Mouse (Mus musculus): ENCODE measurements around the gene Pigx. TPM values are rescaled to one million over a fixed set of nuclear protein-coding genes. Genes with fewer than 3 reads are reported as not detected.

Gene Pigx
- 72.9 TPM for polyA plus RNA-seq (2014; fragmentation: Illumina TruSeq; extraction: RNeasy Lipid Tissue Mini Kit (QIAGEN cat#74804); ENCODE audit: low replicate concordance)

GRCm38 (mm10) chr16:32099638-32100150 lies at the start of gene Pigx, which contains the start of gene Cep19:
Gene Pigx (minus strand): TSS chr16:32099740.
Gene Cep19 (plus strand): TSS chr16:32099800.

GRCm38 (mm10) chr16:32078991-32079511 lies 20.5 kb downstream of the Pigx start, which contains the start of gene Pak2:
Gene Pak2 (minus strand): TSS chr16:32079342.

Other genes with a start within 250 kb of the Pigx start
- not detected for gene Meltf, start 220.9 kb downstream of the Pigx start, polyA plus RNA-seq (2014; fragmentation: Illumina TruSeq; extraction: RNeasy Lipid Tissue Mini Kit (QIAGEN cat#74804); ENCODE audit: low replicate concordance)
- gene Pigz, start 165.9 kb downstream of the Pigx start, polyA plus RNA-seq (2014; fragmentation: Illumina TruSeq; extraction: RNeasy Lipid Tissue Mini Kit (QIAGEN cat#74804); ENCODE audit: low replicate concordance) = not detected
- gene 0610012G03Rik, start 151.2 kb downstream of the Pigx start, polyA plus RNA-seq (2014; fragmentation: Illumina TruSeq; extraction: RNeasy Lipid Tissue Mini Kit (QIAGEN cat#74804); ENCODE audit: low replicate concordance) = 3.0 TPM
- 29.0 TPM for gene Ncbp2, start 151.2 kb downstream of the Pigx start, polyA plus RNA-seq (2014; fragmentation: Illumina TruSeq; extraction: RNeasy Lipid Tissue Mini Kit (QIAGEN cat#74804); ENCODE audit: low replicate concordance)
- 24.7 TPM for gene Senp5, start 96.5 kb downstream of the Pigx start, polyA plus RNA-seq (2014; fragmentation: Illumina TruSeq; extraction: RNeasy Lipid Tissue Mini Kit (QIAGEN cat#74804); ENCODE audit: low replicate concordance)
- gene Pak2, start 20.4 kb downstream of the Pigx start, polyA plus RNA-seq (2014; fragmentation: Illumina TruSeq; extraction: RNeasy Lipid Tissue Mini Kit (QIAGEN cat#74804); ENCODE audit: low replicate concordance) = 72.8 TPM
- gene Cep19, start 60 bp upstream of the Pigx start, polyA plus RNA-seq (2014; fragmentation: Illumina TruSeq; extraction: RNeasy Lipid Tissue Mini Kit (QIAGEN cat#74804); ENCODE audit: low replicate concordance) = 24.2 TPM
- 0.89 TPM for gene Nrros, start 65.9 kb upstream of the Pigx start, polyA plus RNA-seq (2014; fragmentation: Illumina TruSeq; extraction: RNeasy Lipid Tissue Mini Kit (QIAGEN cat#74804); ENCODE audit: low replicate concordance)
- gene Bex6, start 80.1 kb upstream of the Pigx start, polyA plus RNA-seq (2014; fragmentation: Illumina TruSeq; extraction: RNeasy Lipid Tissue Mini Kit (QIAGEN cat#74804); ENCODE audit: low replicate concordance) = not detected
- gene Fbxo45, start 147.4 kb upstream of the Pigx start, polyA plus RNA-seq (2014; fragmentation: Illumina TruSeq; extraction: RNeasy Lipid Tissue Mini Kit (QIAGEN cat#74804); ENCODE audit: low replicate concordance) = 21.9 TPM
- gene Wdr53, start 147.5 kb upstream of the Pigx start, polyA plus RNA-seq (2014; fragmentation: Illumina TruSeq; extraction: RNeasy Lipid Tissue Mini Kit (QIAGEN cat#74804); ENCODE audit: low replicate concordance) = 2.0 TPM
- gene Smco1, start 171.7 kb upstream of the Pigx start, polyA plus RNA-seq (2014; fragmentation: Illumina TruSeq; extraction: RNeasy Lipid Tissue Mini Kit (QIAGEN cat#74804); ENCODE audit: low replicate concordance) = not detected
- gene Rnf168, start 177.7 kb upstream of the Pigx start, polyA plus RNA-seq (2014; fragmentation: Illumina TruSeq; extraction: RNeasy Lipid Tissue Mini Kit (QIAGEN cat#74804); ENCODE audit: low replicate concordance) = 31.9 TPM
- 23.9 TPM for gene Ubxn7, start 232.5 kb upstream of the Pigx start, polyA plus RNA-seq (2014; fragmentation: Illumina TruSeq; extraction: RNeasy Lipid Tissue Mini Kit (QIAGEN cat#74804); ENCODE audit: low replicate concordance)

Data from small intestine, adult 10 weeks (tissue).